Mouse (Mus musculus) CD4-positive, CD25-positive, alpha-beta regulatory T cell, adult 2 months (primary cell): ENCODE results near the gene Dspp.

Source experiments
- DNase-seq: peaks from one replicate; pipeline ENCODE4 v3.0.0-alpha.2; 2012; ENCODE audit warnings: low read depth, low spot score

Dspp gene

DNA sequence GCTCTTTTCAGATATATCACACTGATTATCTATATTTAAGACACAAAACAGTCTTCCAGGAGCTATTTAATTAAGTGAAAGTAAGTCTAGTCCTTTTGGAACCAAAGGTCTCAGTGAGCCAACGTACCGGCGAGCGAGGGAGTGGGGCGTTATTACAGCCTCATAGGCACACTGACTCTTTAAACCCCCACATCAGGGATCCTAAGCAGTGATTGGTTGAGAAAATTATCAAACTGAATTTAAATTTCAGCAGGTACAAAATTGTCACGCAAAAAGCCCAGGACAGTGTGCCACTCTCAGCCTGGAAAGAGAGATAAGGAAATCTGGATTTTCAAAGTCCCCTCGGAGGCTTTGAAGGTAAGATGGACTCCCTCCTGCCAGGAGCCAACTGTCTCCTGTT is at the start of gene Dspp:
TSS of gene Dspp (plus strand) at position 301 of the 400 bp plus-strand sequence.
- DNase-seq = no peak

DNA sequence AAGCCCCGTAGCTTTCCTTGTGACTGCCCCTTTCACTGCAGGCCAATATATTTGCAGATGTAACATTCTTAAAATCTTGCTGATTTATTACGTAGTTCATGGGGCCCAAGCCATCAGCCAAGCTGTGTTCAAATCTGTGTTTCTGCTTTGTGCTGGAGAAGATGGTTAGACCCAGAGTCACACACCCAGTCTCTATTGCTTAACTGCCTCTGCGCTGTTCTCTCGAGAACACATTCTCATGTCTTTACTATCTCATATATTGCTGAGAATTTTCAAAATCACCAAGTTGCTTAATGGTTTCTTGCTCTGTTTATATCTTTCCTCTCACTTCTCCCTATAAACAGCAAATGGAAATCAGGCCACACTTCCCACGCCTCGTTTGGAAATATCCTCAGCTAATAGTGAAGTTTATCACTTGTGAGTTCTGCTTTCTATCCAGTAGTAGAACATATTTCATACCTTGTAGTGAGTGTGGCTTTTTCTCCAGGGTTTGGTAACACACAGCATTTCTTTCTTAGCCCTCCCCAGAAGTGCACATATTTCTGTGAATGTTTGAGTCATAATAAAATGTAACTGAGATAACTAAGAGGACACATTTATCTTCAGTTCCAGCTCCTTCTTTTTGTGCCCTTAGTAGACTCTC is 46.4 kb upstream of the Dspp start:
- no peak for DNase-seq

DNA sequence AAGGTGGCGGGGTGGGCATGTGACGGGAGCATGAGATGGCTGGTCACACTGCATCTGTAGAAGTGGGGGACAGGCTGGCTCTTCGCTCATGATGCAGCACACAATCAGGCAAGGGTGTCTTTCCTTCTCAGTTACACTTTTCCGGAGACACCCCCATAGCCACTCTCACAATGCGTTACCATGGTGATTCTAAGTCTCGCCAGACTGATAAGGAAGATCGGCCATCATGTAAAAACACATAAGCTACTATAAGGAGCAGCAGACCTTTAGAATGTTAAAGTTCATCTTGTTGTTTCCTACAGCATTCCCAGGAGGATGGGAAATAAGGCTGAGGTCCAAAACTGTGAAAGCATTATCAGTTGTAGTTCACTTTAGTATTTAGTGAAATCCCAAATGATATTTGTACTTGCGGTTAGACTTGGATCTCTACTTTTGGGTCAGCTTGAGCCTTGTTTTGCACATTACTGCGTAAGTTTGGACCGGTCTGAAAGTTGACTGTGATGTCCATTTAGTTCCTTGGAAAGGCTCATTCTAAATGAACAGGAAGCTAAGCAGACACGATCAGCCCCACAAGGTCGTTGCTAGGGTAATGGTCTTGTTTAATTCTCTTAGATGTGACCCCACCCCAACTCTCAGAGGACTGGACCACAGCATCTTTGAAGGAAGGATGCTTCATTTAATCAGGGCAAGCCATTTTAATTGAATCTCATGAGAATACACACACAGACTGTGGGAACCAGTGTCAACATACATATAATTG is 43.8 kb upstream of the Dspp start:
- no peak for DNase-seq

DNA sequence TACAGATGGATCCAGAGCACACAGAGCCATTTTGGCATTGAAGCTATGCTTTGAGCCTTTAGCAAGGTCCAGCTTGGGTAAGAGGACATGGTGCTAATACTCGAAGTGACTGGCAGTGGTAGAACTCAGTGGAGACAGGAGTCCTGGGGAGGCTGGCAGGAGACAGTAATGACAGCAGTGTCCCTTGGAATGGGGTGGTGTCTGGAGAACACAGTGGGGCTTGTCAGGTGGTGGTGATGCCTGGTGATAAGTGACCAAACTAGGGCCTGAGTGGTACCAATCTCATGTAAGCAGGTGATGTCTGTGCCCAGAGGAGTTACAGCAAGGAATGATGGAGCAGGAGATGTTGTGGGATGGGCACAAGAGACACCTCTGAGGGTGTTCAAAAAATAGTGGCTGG is 43.2 kb upstream of the Dspp start:
- DNase-seq = no peak

DNA sequence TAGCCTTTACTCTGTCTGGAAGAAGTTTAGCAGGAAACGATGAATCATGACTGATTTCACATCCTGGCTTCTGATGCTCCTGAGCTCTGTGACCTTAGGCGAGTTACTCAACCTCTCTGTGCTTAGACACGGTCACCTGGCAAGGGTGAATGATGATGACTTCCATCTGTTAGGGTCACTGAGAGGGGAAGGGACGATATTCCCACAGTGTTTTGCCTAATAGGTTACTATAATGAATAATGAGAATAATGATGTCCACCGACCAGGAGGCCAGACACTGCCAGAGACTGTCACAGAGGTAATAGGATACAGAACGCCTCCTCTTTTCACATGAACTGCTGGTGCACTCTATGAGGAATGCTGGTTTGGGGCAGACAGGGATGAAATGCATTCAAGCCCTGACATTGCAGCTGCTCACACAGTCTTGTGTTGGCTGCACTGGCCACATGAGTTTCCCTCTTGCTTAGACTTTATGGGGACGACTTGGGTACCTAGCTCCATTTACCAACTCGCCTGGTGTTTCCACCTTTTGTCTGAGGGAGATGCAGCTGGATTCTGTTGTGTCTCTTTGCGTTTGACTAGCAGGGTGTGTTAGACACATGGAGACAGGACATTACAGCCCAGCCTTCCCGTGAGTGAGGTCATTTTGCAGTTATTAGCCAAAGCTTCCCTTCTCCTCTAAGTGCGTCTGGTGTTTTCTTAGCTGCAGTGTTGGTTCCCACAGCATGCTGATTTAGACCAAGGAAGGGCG is 42.1 kb upstream of the Dspp start:
- DNase-seq = no peak

DNA sequence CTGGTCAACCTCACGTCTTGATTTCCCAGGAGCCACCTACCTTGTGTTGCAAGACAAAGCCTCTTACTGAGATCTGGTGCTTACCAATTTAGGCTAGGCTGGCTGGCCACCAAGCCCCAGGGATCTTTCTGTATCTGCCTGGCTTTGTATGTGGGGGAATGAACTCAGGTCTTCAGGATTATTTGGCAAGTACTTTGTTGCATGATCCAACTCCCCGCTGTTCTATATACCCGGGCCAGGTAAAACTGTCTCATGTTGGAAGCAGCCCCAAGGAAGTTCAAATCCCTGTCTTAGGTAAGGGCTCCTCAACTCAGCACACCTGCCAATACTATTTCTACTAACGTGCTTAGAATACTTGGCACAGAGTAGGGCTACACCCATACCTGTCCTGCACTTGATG is 39.6 kb upstream of the Dspp start:
- no peak for DNase-seq

DNA sequence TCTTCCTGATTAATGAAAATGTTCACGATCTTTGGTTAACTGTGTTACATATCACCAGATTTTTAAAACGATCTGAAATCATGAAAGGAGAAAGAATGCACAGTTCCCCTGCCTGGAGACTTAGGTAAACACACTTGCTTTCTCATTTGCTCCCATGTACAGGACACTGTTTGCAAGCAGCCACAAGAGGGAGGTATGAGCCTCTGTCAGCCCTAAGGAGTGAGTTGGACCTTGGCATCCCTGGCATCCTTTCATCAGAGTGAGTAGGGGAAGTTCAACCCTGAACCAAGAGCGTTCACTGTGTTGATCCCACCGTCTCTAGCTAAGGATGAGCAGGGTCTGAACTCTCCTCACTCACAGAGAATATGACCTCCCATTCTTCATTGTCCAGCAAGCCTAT is 39.0 kb upstream of the Dspp start:
- no peak for DNase-seq

DNA sequence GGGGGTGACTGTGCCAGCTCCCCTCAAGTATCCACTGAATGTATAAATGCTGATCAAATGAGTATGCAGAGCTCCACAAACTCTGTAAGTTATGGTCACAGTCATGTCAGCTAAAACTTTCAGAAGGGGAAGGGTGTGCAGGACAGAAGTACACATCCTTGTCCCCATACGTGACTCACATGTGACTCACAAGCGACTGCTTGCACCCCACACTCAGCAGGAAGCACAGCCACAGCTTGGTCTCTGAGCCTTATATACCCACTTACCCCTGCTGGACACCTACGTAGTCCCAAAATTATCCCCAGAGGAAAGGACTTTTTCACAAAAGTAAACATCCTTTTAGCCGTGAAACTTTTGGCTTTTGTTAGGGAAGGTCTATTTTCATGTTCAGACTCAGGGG is 36.8 kb upstream of the Dspp start:
- DNase-seq = no peak

DNA sequence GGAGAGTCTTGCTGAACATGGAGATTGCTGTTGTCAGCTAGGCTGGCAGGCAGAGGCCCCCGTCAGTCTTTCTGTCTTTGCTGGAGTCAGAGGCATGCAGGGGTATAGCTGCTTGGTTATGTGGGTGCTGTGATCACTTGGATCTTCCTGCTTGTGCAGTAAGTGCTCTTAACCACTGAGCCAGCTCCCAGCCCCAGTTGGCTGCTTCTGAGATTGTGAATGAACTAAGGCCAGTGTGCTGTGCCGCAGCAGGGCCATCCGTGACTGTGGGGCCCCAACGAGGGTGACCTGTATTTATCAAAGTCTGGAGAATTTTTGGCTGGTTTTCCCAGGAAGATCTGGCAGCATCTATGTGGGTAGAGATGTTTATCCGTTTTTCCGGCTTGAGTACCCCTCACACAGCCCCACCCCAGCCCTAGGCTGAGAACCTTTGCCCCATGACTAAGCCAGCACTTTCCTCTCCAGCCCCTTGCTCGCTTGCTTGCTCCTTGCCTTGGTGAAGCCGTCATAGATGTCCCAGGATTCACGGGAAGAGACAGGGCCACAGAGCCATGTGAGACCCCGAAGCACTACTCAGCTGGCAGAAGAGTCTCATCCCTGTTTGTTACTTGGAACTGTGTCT is 32.5 kb upstream of the Dspp start:
- no peak for DNase-seq

DNA sequence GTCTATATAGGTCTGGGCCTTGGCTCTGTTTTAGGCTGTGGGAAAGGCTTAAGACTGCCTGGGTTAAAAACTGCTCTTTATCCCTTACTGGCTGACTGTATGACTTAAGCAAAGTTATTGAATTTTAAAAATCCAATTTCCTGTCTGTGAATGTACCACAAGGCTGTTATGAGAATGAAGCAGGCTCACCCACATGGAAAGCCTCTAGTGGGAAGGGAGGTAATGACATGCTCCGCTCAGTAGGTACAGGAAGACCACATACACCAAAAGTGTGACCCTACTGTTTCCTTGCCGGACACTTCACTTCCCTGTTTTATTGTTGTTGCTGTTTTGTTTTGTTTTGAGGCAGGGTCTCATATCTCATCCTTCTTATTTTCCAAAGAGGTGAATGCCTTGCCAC is 29.4 kb upstream of the Dspp start:
- no peak for DNase-seq

DNA sequence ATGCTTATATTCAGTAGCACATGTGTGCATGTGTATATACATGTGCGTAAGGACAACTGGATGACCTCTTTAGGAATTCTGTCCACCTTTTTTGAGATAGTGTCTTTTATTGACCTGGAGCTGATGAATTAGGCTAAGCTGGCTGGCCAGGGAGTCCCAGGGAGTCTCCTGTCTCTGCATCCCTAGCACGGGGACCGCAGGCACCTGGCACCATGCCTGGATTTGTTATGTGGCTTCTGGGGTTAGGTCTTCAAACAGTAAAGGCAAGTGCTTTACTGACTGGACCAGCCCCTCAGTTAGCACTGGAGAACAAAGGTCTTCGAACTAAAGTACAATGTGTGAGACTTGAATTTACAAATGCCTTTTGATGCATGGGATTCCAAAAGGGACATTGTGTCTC is 26.5 kb upstream of the Dspp start:
- DNase-seq = no peak

DNA sequence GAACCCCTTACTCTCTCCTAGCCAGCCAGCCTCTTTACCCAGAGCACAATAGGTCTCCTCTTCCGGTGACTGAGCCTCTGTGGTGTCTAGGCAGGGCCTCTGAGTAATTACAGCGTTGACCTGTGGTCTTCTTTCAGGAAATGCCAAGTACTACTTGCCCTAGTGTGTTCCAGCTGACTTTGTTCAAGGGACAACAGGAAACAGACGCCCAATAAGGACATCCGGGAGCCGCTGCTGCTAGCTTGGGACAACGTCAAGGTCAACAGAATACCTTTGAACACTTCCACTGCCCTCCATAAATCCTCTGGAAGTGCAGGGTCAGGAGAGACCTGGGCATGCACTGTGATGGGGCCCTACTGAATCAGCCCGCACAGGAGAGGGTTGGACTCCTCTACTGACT is 21.2 kb upstream of the Dspp start:
- DNase-seq = no peak

DNA sequence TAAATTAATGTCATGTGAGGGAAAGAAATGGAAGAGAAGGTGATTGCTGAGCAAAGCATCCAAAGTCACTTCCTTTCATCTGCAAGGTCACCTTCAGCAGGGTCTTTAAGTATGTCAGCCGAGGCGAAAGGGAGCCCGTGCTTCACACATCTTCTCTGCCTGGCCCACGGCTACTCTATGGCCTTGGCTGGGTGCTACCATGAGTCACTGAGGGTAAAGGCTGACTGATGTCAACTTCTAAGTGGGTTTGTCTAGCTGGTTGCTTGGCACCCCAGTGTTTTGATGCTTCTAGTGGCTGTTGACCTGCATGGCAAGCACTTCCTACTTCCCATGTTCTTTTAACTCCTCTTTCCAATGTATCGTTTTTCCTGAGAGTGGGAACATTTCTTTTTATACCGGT is 20.3 kb upstream of the Dspp start:
- no peak for DNase-seq

DNA sequence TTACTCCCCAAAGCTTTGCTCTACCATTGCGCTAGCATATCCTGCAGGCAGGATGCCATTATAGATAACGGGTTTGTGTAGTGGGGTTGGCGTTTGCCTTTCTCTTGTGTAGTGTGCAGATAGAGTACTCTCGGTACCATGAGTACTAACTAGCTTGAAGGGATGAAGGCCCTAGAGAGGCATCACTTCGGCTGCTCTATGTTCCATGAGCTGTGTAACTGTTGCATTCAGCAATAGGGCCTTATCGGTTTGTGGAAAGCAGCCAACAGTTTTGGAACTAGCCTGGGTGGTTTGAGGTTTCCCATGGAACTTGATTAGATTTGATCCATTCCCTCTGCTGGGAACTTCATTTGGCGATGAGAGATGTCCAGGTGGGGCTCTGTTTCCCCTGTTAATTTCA is 12.8 kb upstream of the Dspp start:
- no peak for DNase-seq

DNA sequence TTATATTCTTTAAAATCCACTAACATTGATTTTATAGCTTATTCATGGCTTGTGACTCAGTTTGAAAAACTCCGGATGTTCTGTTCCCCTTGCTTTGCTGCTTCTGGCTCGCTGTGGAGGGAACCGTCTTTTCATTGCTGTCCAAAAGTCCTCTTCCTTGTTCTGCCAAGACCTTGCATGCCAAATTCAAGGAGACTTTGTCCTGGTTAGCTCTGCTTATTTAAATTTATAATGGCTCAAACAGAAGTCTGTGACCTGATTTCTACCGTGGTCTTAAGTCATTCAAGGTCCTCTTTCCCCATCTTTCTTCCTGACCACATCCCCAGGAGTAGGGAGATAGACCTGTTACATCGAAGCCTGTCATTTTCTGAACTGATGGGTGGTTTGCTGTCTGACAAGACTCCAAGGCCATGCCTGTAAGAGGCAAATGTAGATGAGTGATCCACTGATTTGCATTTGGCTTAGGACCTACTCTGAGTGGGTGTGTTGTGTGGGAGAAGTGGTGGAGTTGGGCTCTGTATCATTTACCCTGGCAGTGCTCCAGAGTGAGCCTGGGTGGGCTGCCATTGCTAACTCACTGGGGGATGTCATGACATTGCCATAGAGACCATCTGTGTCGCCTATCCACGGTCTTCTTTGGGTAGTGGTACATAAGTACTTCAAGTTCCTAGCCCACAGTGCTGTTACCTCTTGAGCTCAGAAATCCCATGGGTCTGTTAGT is 12.0 kb upstream of the Dspp start:
- DNase-seq = no peak

DNA sequence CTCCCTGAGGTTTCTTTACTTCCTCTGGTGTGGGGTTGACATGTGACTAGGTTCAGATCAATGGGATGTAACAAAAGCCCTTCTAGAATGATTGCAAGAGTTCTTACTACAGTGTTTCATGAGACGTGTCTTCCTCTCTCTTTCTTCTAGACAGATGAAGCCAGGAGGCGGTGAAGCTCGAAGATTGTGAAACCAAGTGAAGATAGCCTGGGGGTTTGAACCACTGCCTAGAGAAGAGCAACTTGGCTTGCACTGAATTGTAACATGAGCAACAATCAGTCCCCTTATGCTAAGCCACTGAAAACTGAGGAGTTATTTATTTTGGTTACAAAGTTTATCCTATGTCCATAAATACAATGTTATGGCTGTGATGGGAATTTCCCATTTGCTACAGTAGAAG is 9.9 kb upstream of the Dspp start:
- no peak for DNase-seq

DNA sequence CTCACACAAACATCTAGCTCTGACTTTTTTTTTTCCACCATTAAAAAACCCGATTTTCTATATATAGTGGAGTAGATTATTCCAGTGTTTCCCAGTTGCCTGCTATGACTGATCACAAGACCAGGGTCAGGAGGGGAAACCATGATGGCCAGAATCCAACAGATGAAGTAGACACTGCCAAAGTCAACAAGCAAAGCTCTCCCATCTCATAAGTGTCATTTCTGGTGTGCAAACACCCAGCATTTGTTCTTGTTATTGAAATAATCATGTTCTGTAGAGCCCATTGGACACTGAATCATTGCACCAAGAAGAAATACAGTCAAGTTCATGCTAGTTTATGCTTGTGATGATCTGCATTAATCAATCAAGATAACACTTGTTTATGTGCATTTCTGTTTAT is 9.1 kb upstream of the Dspp start:
- DNase-seq = no peak

DNA sequence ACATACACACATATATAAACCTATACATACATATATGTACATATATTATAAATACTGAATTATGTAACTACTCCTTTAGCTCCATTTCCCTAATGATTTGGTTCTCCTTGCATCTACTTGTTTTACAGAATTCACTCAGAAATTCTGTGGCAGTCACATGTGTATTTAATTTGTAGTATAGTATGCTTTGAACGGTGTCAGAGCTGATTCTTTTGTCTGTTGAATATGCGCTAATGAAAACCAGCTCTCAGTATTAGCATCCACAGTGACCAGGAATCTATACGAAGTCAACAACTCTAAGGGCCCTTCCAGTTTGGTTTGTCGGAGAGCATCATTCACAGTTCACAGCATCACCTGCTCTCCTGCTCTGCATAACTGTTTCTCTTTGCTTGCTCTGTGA is 7.0 kb upstream of the Dspp start:
- no peak for DNase-seq

DNA sequence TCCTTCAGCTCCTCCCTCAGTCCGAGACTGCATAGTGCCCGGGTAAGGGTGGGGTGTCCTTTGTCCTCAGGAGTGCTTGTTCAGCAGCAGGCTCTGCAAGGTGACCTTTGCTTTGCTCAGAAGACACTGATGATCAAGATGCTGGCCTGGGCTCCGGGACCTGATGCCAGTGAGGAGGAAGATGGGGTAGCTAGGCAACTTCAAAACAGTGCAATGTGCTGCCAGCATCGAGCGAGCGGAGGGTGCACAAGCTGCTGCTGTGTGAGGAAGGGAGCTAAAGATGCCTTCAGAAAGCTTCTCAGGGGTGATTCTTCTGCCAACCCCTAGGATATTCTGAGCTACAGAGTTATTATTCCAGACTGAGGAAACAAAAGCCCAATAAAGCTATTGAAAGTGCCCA is 2.6 kb downstream of the Dspp start:
- no peak for DNase-seq

DNA sequence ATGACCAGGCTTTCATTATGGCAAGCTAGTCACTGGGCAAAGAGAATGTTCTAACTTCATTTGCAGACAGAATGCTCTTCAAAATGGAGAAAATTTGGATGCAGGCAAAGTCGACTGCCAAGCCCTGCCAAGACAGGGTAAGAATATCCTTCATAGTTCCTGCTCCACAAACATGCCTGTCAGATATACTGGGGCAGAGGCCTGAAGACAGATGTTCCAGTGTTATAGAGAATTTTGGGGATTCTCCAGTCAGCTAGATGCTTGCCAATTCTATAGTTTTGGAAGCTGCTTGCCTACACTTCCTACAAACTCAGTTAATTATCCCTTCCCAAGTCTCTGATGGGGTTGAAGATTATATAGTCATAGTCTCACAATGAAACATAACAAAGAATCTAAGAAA is 13.2 kb downstream of the Dspp start:
- no peak for DNase-seq

DNA sequence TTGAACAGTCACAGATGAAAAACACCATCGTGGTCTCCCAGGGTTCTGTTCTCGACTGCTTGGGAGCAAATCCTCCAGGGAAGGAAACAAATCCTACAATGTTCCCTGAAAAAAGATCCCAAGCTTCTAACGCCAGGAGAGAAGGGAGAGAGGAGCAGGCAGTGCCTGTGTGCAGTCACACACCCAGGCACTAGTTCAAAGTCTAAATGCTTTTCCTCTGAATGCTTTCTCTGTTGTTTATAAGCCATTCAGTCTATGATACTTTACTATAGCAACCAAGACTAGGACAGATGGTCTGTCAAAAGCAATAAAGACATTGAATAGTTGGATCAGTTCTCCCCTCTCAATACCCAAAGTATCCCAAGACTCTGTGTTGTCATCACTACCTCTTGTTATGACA is 16.8 kb downstream of the Dspp start:
- DNase-seq = no peak

DNA sequence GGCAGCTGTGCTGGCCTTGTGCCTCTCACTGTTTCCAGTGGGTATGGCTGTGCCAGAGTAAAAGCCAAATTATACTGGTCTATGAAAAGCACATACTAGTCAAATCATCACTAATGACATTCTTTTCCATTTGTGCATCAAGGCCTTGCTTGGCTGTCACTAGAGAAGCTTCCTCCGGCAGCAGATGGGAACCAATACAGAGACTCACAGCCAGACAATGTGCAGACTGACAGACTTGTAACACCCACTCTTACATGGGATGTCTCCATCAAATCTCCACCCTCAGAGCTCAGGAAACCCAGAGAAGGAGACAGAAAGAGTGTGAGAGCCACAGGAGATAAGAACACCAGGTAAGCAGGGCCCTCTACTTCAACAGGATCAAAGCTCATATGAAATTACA is 24.6 kb downstream of the Dspp start:
- no peak for DNase-seq
